Mouse (Mus musculus) inflammation-experienced regulatory T-cells (primary cell): ENCODE results near the gene Uri1. TPM values are rescaled to one million over a fixed set of nuclear protein-coding genes. Genes with fewer than 3 reads are reported as not detected.

ENCODE experiments used
- polyA plus RNA-seq, 2 experiments: library from polyadenylated mRNA; unstranded; fragments of 100-300 nt; shearing (Covaris generic); gene quantifications; one replicate each; pipeline ENCODE4 v1.2.1; 2017

The Uri1 gene
- 10 to 100 TPM; 68.6 to 79.2 TPM for polyA plus RNA-seq

GRCm38 (mm10) chr7:38023451-38023850, at the start of gene Uri1:
TSS of gene Uri1 (minus strand) at chr7:38023551.

Other genes with a start within 250 kb of the Uri1 start
- 1 to 10 TPM in 1 of 2 experiments, under 1 TPM in 1; 0.98 to 3.0 TPM for gene Zfp536, start 249.9 kb downstream of the Uri1 start, polyA plus RNA-seq
- gene Ccne1, start 84.0 kb upstream of the Uri1 start, polyA plus RNA-seq, result 1 to 10 TPM; 7.4 TPM
- gene 1600014C10Rik, start 159.7 kb upstream of the Uri1 start, polyA plus RNA-seq, result 100 to 1,000 TPM; 100 to 130 TPM
- gene Plekhf1, start 204.5 kb upstream of the Uri1 start, polyA plus RNA-seq, result under 1 TPM; 0.02 to 0.20 TPM
- gene Pop4, start 247.9 kb upstream of the Uri1 start, polyA plus RNA-seq, result 10 to 100 TPM; 22.7 to 34.6 TPM